Mouse (Mus musculus) small intestine, adult 2 months (tissue): Measurements from ENCODE around the gene Alkbh6.

Source experiments
- CTCF ChIP-seq: fragments of 200-500 bp; IDR thresholded peaks from 2 replicates; pipeline ENCODE4 v1.5.1; 2012; ENCODE audit warnings: low read depth, mild to moderate bottlenecking, control low read depth, inconsistent platforms, low read length, moderate library complexity, mixed read lengths; ENCODE audit not compliant: insufficient replicate concordance, insufficient read length; ENCODE audit errors: extremely low read depth
- POLR2A ChIP-seq: fragments of 200-500 bp; IDR thresholded peaks from 2 replicates; pipeline ENCODE4 v1.6.1; 2012; ENCODE audit warnings: low read depth, mild to moderate bottlenecking, control low read depth, inconsistent platforms, low read length, moderate library complexity

DNA sequence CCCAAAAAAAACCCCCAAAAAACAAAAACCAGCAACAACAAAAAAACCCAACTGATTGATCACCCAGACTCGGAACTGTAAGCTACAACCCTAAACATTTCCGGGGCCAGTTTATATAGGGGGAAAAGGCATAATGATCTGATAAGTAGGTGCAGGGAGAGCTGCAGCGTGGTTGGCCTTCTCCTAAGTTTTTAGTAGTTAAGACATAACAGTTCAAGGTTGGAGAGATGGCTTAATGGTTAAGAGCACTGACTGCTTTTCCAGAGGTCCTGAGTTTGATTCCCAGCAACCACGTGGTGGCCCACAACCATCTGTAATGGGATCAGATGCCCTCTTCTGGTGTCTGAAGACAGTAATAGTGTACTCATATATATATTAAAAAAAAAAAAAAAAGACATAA, 27.0 kb upstream of the Alkbh6 start:
- TF ChIP-seq POLR2A (no peak), CTCF (no peak)
